Mouse (Mus musculus) neural tube, embryonic 14.5 days (tissue): ENCODE measurements around the gene Psma6. TPM values are rescaled to one million over a fixed set of nuclear protein-coding genes. Genes with fewer than 3 reads are reported as not detected.

Experiments
- polyA plus RNA-seq: library from polyadenylated mRNA; unstranded; fragments of >200 nt; fragmentation: Nextera tagmentation; extraction: Ambion mirVana; gene quantifications from 2 replicates; pipeline ENCODE4 v1.2.1, GENCODE M21; 2014

Psma6 gene
- polyA plus RNA-seq, 1 experiment from 2014 or later, result 439 TPM

Other genes starting within 250 kb of the Psma6 start
- 64.6 and 69.9 TPM in 2 replicates for gene Srp54b, start 229.1 kb upstream of the Psma6 start, polyA plus RNA-seq
- gene 1700047I17Rik2, start 184.6 kb upstream of the Psma6 start, polyA plus RNA-seq, result not detected in 2 replicates
- gene Srp54c, start 154.1 kb upstream of the Psma6 start, polyA plus RNA-seq, result 79.7 and 93.0 TPM in 2 replicates
- 9.2 and 11.4 TPM in 2 replicates for gene 1110008L16Rik, start 84.6 kb upstream of the Psma6 start, polyA plus RNA-seq
- gene Ppp2r3c, start 81.2 kb upstream of the Psma6 start, polyA plus RNA-seq, result 27.8 and 31.1 TPM in 2 replicates
- 61.9 and 62.7 TPM in 2 replicates for gene Nfkbia, start 108.4 kb downstream of the Psma6 start, polyA plus RNA-seq
- gene Aldoart2, start 181.0 kb downstream of the Psma6 start, polyA plus RNA-seq, result 0.16 TPM in 1 of 2 replicates, not detected in the other
- gene Insm2, start 215.2 kb downstream of the Psma6 start, polyA plus RNA-seq, result 0.24 and 1.2 TPM in 2 replicates